Mouse (Mus musculus) forebrain, embryonic 14.5 days (tissue): ENCODE results near the gene Rarg. TPM values are rescaled to one million over a fixed set of nuclear protein-coding genes. Genes with fewer than 3 reads are reported as not detected.

Experiments used
- ATAC-seq: fragments of 200-750 bp; cut with Nextera tagmentation; 2 replicates; pipeline ENCODE4 v1.8.0; 2017; ENCODE audit warnings: mild to moderate bottlenecking, moderate library complexity
- DNase-seq: peaks from one replicate; pipeline ENCODE4 v3.0.0-alpha.2; 2015; ENCODE audit warnings: low spot score
- H3K27ac ChIP-seq: fragments of 300-500 bp; sonication (generic); 2 replicates; pipeline ENCODE4 v1.5.1; 2014; ENCODE audit warnings: low read depth, mild to moderate bottlenecking, control low read depth, low read length, moderate library complexity
- H3K27me3 ChIP-seq: fragments of 300-500 bp; sonication (generic); replicated peaks from 2 replicates; pipeline ENCODE4 v1.6.1; 2014; ENCODE audit warnings: low read length, control low read depth, mixed read lengths; ENCODE audit not compliant: control insufficient read depth, insufficient read depth
- H3K36me3 ChIP-seq: fragments of 300-500 bp; sonication (generic); 2 replicates; pipeline ENCODE4 v1.6.1; 2014; ENCODE audit warnings: low read length, control low read depth; ENCODE audit not compliant: control insufficient read depth, insufficient read depth
- H3K4me1 ChIP-seq: fragments of 300-500 bp; sonication (generic); 2 replicates; pipeline ENCODE4 v1.6.1; 2014; ENCODE audit warnings: antibody characterized with exemption, low read length, control low read depth; ENCODE audit not compliant: control insufficient read depth, insufficient read depth
- H3K4me2 ChIP-seq: fragments of 300-500 bp; sonication (generic); 2 replicates; pipeline ENCODE4 v1.6.1; 2014; ENCODE audit warnings: mild to moderate bottlenecking, control low read depth, low read length
- H3K4me3 ChIP-seq: fragments of 300-500 bp; sonication (generic); 2 replicates; pipeline ENCODE4 v1.5.1; 2014; ENCODE audit warnings: low read depth, low read length, control low read depth
- H3K9ac ChIP-seq: fragments of 300-500 bp; sonication (generic); 2 replicates; pipeline ENCODE4 v1.6.1; 2014; ENCODE audit warnings: mild to moderate bottlenecking, low read length, control low read depth, moderate library complexity
- H3K9me3 ChIP-seq: fragments of 300-500 bp; sonication (generic); replicated peaks from 2 replicates; pipeline ENCODE4 v1.6.1; 2016; ENCODE audit warnings: low read length, control low read depth, mixed read lengths; ENCODE audit not compliant: control insufficient read depth
- WGBS: fragments of 180-500 bp; shearing (Covaris S2); extraction: QIAGEN DNeasy Blood & Tissue Kit; methylation state at CpG from one replicate; pipeline ENCODE4 v1.1.7; 2014; 5-methylcytosine and 5-hydroxymethylcytosine counted together
- polyA plus RNA-seq: library from polyadenylated mRNA; unstranded; fragments of >200 nt; fragmentation: Nextera tagmentation; extraction: Ambion mirVana; gene quantifications from 2 replicates; pipeline ENCODE4 v1.2.1, GENCODE M21; 2014

Rarg gene
- polyA plus RNA-seq, result 4.0 and 5.3 TPM in 2 replicates

DNA sequence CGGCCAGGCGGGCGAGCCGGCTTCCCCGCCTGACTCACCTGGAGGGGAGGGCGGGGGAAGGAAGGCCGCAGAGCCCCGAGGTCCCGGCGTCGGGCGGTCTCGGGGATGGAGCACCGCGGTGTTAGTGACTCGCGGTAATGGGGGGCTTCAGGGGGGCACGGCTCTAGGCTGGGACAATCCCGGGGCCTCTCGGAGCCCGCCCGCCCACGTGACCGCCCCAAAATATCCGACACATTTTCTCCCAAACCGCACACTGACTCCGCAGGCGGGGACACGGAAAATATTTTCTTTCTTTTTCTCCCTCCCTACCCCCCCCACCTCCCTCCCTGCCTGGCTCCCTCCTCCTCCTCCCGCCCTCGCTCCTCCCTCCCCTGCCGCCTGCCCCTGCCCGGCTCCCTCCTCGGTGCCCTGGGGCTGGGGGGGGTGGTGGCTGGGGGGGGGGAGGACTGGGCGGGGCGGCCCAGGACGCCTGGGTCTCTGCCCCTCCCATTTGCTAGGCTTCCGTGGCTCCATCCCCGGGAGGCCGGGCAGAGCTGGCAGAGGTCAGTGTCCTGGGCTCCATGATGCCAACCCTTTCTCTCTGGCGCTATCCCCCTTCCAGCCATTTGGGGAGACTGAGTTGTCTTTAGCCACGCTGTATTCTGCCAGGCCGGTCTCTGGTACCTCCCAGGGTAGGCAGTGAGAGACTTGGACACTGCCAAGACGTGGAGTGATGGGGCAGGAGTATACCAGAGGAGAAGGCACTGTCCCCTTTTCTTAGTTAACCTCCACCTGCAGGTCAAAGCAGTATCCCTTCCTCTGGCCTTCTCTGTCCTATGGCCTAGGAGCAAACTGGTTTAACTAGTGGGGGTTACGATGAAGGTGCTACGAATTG, at the start of gene Rarg:
Gene Rarg (minus strand): TSS at position 316 of the 874 bp plus-strand sequence.
- DNase-seq (peak; percentile 25), ATAC-seq (peak; percentile 47)
- Histone ChIP-seq H3K27me3 (peaks cover 18% of the 10 kb centered on the region), H3K4me3 (peak within 1 kb of the TSS; percentile 48), H3K4me1 (peaks cover 12% of the 10 kb centered on the region), H3K4me2 (peak within 1 kb of the TSS; percentile 96), H3K36me3 (no peaks in the 10 kb centered on the region), H3K27ac (no peak within 1 kb of the TSS), H3K9me3 (no peaks in the 10 kb centered on the region), H3K9ac (peak within 1 kb of the TSS; percentile 60)
- WGBS, result 1% methylated on average over 38 of the region's 46 CpGs

DNA sequence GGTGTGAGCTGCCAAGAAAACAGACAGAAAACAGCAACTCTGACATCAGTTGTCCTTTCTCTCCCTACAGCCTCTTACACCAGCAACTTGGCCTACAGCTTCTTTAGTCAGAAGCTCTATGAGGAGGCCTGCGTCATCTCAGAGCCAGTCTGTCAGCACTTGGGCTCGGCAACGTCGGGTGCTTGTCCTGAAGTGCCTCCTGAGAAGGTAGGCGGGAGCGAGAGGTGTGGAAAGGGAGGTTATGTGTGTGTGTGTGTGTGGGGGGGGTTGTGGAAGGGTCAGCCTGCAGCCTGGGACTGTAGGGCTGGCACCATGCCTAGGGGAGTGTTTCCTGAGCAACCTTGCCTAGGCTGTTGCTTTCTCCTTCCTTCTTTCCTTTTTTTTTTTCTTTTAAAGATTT, 45.2 kb upstream of the Rarg start:
- Histone ChIP-seq H3K4me2 (no peak overlapping the region), H3K9me3 (no peaks in the 10 kb centered on the region), H3K4me1 (no peaks in the 10 kb centered on the region), H3K4me3 (no peak overlapping the region), H3K27ac (no peak overlapping the region), H3K27me3 (no peaks in the 10 kb centered on the region), H3K36me3 (peaks cover 73% of the 10 kb centered on the region), H3K9ac (no peak overlapping the region)
- ATAC-seq, result no peak
- no peak for DNase-seq
- 87% methylated on average over 6 of the region's 6 CpGs for WGBS

DNA sequence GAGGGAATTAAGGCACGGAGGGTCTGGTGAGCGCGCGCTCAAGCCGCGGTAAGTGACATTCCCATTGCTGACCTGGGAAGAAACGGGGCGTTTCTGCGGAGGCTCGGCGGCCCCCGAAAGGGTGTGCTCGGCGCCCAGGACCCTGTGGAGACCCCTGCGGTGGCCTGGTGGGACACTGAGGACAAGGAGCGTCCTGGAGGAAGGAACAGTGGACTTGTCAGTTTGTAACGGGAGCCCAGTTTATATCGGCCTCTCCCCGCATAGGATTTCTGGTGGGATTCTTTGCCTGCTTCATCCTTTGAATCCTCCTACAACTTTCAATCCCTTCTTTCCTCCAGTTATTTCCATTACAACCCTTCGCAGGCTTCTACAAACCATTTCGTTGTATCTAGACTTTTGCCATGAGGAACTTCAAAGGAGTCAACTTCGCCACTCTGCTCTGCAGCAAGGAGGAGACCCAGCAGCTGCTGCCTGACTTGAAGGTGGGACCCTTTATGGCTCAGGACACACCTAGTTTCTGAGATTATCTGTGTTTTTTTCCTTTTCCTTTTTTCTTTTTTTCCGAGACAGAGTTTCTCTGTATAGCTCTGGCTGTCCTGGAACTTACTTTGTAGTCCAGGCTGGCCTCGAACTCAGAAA, 39.2 kb upstream of the Rarg start:
- DNase-seq, result no peak
- Histone ChIP-seq H3K9me3 (no peaks in the 10 kb centered on the region), H3K4me2 (peak overlapping the region; percentile 90), H3K36me3 (peaks cover 31% of the 10 kb centered on the region), H3K27me3 (no peaks in the 10 kb centered on the region), H3K4me3 (peak overlapping the region; percentile 56), H3K9ac (peak overlapping the region; percentile 59), H3K27ac (no peak overlapping the region), H3K4me1 (peaks cover 3% of the 10 kb centered on the region; the same call in 1 of the 2 replicates)
- no peak; the same call in 1 of the 2 replicates for ATAC-seq
- 5% methylated on average over 24 of the region's 24 CpGs for WGBS

GRCm38 (mm10) chr15:102295633-102296367, 38.5 kb upstream of the Rarg start, which contains the start of gene Espl1:
Gene Espl1, plus strand, starts transcription at chr15:102296266.
- DNase-seq (peak; percentile 98), ATAC-seq (peak; percentile 100)
- H3K36me3 ChIP-seq, result peaks cover 24% of the 10 kb centered on the region
- no peaks in the 10 kb centered on the region for H3K9me3 ChIP-seq
- H3K27ac ChIP-seq, result no peak within 1 kb of the TSS
- peak within 1 kb of the TSS; percentile 56 for H3K4me3 ChIP-seq
- peaks cover 3% of the 10 kb centered on the region; the same call in 1 of the 2 replicates for H3K4me1 ChIP-seq
- no peaks in the 10 kb centered on the region for H3K27me3 ChIP-seq
- WGBS, result 8% methylated on average over 25 of the region's 25 CpGs
- H3K9ac ChIP-seq, result peak within 1 kb of the TSS; percentile 59
- peak within 1 kb of the TSS; percentile 90 for H3K4me2 ChIP-seq

DNA sequence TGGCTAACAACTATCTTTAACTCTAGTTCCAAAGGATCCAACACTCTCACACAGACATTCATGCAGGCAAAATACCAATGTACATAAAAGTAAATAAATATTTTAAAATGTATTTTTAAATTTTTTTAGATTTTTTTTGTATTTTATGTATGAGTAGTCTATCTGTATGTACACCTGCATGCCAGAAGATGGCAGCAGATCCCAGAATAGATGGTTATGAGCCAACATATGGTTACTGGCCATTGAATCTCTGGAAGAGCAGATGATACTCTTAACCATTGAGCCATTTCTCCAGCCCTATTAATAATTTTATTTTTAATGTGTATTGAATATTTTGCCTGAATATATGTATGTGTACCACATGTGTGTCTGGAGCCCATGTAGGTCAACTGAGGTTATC, 30.1 kb upstream of the Rarg start:
- no peaks in the 10 kb centered on the region for H3K27me3 ChIP-seq
- H3K9ac ChIP-seq, result no peak overlapping the region
- no peaks in the 10 kb centered on the region for H3K9me3 ChIP-seq
- peaks cover 5% of the 10 kb centered on the region for H3K36me3 ChIP-seq
- no peak overlapping the region for H3K4me2 ChIP-seq
- no peak overlapping the region for H3K27ac ChIP-seq
- H3K4me3 ChIP-seq, result no peak overlapping the region
- DNase-seq (peak; percentile 56), ATAC-seq (no peak)
- H3K4me1 ChIP-seq, result no peaks in the 10 kb centered on the region

- Histone ChIP-seq H3K27ac (no peak overlapping the region), H3K4me2 (no peak overlapping the region), H3K9me3 (no peaks in the 10 kb centered on the region), H3K36me3 (peaks cover 22% of the 10 kb centered on the region), H3K4me3 (no peak overlapping the region), H3K27me3 (no peaks in the 10 kb centered on the region), H3K4me1 (peaks cover 6% of the 10 kb centered on the region), H3K9ac (no peak overlapping the region)
- no peak for ATAC-seq
- WGBS, result 77% methylated on average over 3 of the region's 3 CpGs
- no peak for DNase-seq
Measured at GRCm38 (mm10) chr15:102283648-102284047, 26.3 kb upstream of the Rarg start.

DNA sequence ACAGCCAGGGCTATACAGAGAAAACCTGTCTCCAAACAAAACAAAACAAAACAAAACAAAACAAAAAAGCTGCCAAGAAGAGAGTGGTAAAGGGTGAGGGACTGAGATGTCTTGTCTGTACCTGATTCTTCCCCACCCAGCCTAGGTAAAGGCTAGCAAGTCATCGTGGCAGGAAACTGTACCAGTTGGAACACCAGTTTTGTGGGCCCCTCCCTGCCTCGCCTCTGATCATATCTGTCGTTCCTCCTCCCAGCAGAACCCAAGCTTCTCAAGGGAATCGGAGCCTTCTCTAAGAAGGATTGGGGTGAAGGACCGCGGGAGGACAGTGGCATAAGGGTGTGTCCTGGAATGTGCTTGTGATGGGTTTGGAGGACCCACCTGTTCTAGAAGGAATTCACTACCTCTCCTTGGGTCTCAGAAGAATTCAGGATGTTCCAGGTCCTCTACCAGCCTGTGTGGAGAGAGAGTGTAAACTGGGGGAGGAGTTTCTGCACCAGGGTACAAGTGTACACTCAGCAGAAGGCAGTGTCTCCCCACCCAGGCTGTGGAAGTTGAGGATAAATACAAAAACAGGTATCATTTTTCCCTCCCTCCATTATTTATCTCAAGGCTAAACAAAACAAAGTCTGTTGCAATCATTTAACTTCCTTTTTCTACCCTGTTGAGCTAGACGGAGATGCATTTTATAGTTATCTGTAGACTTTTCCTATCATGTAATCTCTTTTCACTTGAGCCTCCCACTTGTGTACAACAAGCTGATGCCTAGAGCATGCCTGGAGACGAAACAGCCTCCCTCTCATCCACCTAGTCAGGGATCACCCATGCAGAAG, 25.4 kb upstream of the Rarg start:
- no peak for DNase-seq
- Histone ChIP-seq H3K4me3 (no peak overlapping the region), H3K4me1 (peaks cover 6% of the 10 kb centered on the region), H3K27me3 (no peaks in the 10 kb centered on the region), H3K36me3 (peaks cover 22% of the 10 kb centered on the region), H3K27ac (no peak overlapping the region), H3K4me2 (no peak overlapping the region), H3K9ac (no peak overlapping the region), H3K9me3 (no peaks in the 10 kb centered on the region)
- WGBS, result 88% methylated on average over 8 of the region's 8 CpGs
- no peak for ATAC-seq

GRCm38 (mm10) chr15:102280623-102281022, 23.3 kb upstream of the Rarg start:
- H3K27me3 ChIP-seq, result no peaks in the 10 kb centered on the region
- H3K9me3 ChIP-seq, result no peaks in the 10 kb centered on the region
- no peak overlapping the region for H3K27ac ChIP-seq
- 94% methylated on average over 19 of the region's 19 CpGs for WGBS
- H3K4me3 ChIP-seq, result no peak overlapping the region
- H3K4me2 ChIP-seq, result no peak overlapping the region
- no peak overlapping the region for H3K9ac ChIP-seq
- ATAC-seq (no peak), DNase-seq (no peak)
- H3K36me3 ChIP-seq, result peaks cover 22% of the 10 kb centered on the region
- H3K4me1 ChIP-seq, result peaks cover 6% of the 10 kb centered on the region
